Mouse (Mus musculus) MN1 (cell line): ENCODE data around the gene Fam193a.

Experiments
- DNase-seq: peaks from one replicate; pipeline ENCODE4 v3.0.0-alpha.2; 2016; ENCODE audit warnings: low spot score

The Fam193a gene

GRCm38 (mm10) chr5:34381700-34382099, 12.0 kb downstream of the Fam193a start:
- no peak for DNase-seq

GRCm38 (mm10) chr5:34385616-34386015, 15.9 kb downstream of the Fam193a start:
- DNase-seq: no peak

- DNase-seq: no peak
Observed at GRCm38 (mm10) chr5:34386744-34387143, 17.0 kb downstream of the Fam193a start.

GRCm38 (mm10) chr5:34393251-34393650, 23.5 kb downstream of the Fam193a start:
- no peak for DNase-seq

- no peak for DNase-seq
Observed at GRCm38 (mm10) chr5:34395347-34395746, 25.6 kb downstream of the Fam193a start.

GRCm38 (mm10) chr5:34395850-34396540, 26.3 kb downstream of the Fam193a start:
- no peak for DNase-seq

- no peak for DNase-seq
Observed at GRCm38 (mm10) chr5:34397866-34398265, 28.1 kb downstream of the Fam193a start.

- no peak for DNase-seq
Observed at GRCm38 (mm10) chr5:34398326-34398725, 28.6 kb downstream of the Fam193a start.

GRCm38 (mm10) chr5:34407366-34407918, 37.7 kb downstream of the Fam193a start:
- no peak for DNase-seq

GRCm38 (mm10) chr5:34409002-34409401, 39.3 kb downstream of the Fam193a start:
- no peak for DNase-seq

- no peak for DNase-seq
Observed at GRCm38 (mm10) chr5:34410819-34411218, 41.1 kb downstream of the Fam193a start.

- no peak for DNase-seq
Observed at GRCm38 (mm10) chr5:34413921-34414320, 44.2 kb downstream of the Fam193a start.

- DNase-seq: no peak
Observed at GRCm38 (mm10) chr5:34417251-34418008, 47.7 kb downstream of the Fam193a start.

GRCm38 (mm10) chr5:34419188-34419587, 49.5 kb downstream of the Fam193a start:
- no peak for DNase-seq

GRCm38 (mm10) chr5:34430776-34431175, 61.0 kb downstream of the Fam193a start:
- no peak for DNase-seq

GRCm38 (mm10) chr5:34433786-34434185, 64.1 kb downstream of the Fam193a start:
- DNase-seq: no peak

GRCm38 (mm10) chr5:34434241-34434640, 64.5 kb downstream of the Fam193a start:
- DNase-seq: no peak

GRCm38 (mm10) chr5:34438052-34438451, 68.3 kb downstream of the Fam193a start:
- no peak for DNase-seq

- DNase-seq: no peak
Observed at GRCm38 (mm10) chr5:34438659-34439058, 68.9 kb downstream of the Fam193a start.

- no peak for DNase-seq
Observed at GRCm38 (mm10) chr5:34439768-34440167, 70.0 kb downstream of the Fam193a start.

- no peak for DNase-seq
Observed at GRCm38 (mm10) chr5:34441797-34442196, 72.1 kb downstream of the Fam193a start.

- no peak for DNase-seq
Observed at GRCm38 (mm10) chr5:34446207-34446606, 76.5 kb downstream of the Fam193a start.

GRCm38 (mm10) chr5:34458994-34459393, 89.3 kb downstream of the Fam193a start:
- DNase-seq: no peak
